Mouse (Mus musculus) frontal cortex, adult (tissue): ENCODE results near the gene Zc3h15.
A peak's percentile ranks its signal among the peaks of the same experiment; 100 is the strongest.
"Not testable (repeated sequence)": the region's sequence is repeated elsewhere in the genome, so short reads cannot be mapped to it uniquely, and the experiment has no call there.

Experiments used
- ATAC-seq: cut with Nextera tagmentation; 2 replicates; pipeline ENCODE4 v1.9.2; 2017; ENCODE audit warnings: mild to moderate bottlenecking, moderate library complexity, mixed read lengths; ENCODE audit not compliant: low TSS enrichment

Zc3h15 gene

GRCm38 (mm10) chr2:83644276-83645252 lies at the start of gene Zc3h15:
Gene Zc3h15 (plus strand): TSS chr2:83644435.
- ATAC-seq = peak; percentile 98

- ATAC-seq = no peak
Measured at GRCm38 (mm10) chr2:83620558-83621367, 23.5 kb upstream of the Zc3h15 start.

- no peak for ATAC-seq
Measured at GRCm38 (mm10) chr2:83621511-83621910, 22.7 kb upstream of the Zc3h15 start.

- ATAC-seq = peak; percentile 86
Measured at GRCm38 (mm10) chr2:83622792-83623191, 21.4 kb upstream of the Zc3h15 start.

GRCm38 (mm10) chr2:83624045-83624444 lies 20.2 kb upstream of the Zc3h15 start:
- ATAC-seq = no peak

- ATAC-seq = peak; percentile 81
Measured at GRCm38 (mm10) chr2:83625226-83626108, 18.8 kb upstream of the Zc3h15 start.

GRCm38 (mm10) chr2:83626881-83627280 lies 17.4 kb upstream of the Zc3h15 start:
- no peak for ATAC-seq

- no peak for ATAC-seq
Measured at GRCm38 (mm10) chr2:83627495-83627894, 16.7 kb upstream of the Zc3h15 start.

- ATAC-seq = no peak
Measured at GRCm38 (mm10) chr2:83627932-83628331, 16.3 kb upstream of the Zc3h15 start.

GRCm38 (mm10) chr2:83641993-83642392 lies 2.2 kb upstream of the Zc3h15 start:
- ATAC-seq = no peak

- ATAC-seq = no peak
Measured at GRCm38 (mm10) chr2:83648916-83649315, 4.7 kb downstream of the Zc3h15 start.

GRCm38 (mm10) chr2:83652606-83653005 lies 8.4 kb downstream of the Zc3h15 start:
- no peak for ATAC-seq

GRCm38 (mm10) chr2:83659279-83659678 lies 15.0 kb downstream of the Zc3h15 start:
- ATAC-seq = no peak

GRCm38 (mm10) chr2:83660114-83660513 lies 15.9 kb downstream of the Zc3h15 start:
- no peak for ATAC-seq

- ATAC-seq = no peak
Measured at GRCm38 (mm10) chr2:83661351-83661750, 17.1 kb downstream of the Zc3h15 start.

- not testable (repeated sequence) for ATAC-seq
Measured at GRCm38 (mm10) chr2:83665051-83665450, 20.8 kb downstream of the Zc3h15 start.

- ATAC-seq = no peak
Measured at GRCm38 (mm10) chr2:83667430-83667829, 23.2 kb downstream of the Zc3h15 start.

- ATAC-seq = no peak
Measured at GRCm38 (mm10) chr2:83668052-83668451, 23.8 kb downstream of the Zc3h15 start.

- ATAC-seq = no peak
Measured at GRCm38 (mm10) chr2:83669988-83670387, 25.8 kb downstream of the Zc3h15 start.

- peak; percentile 85 for ATAC-seq
Measured at GRCm38 (mm10) chr2:83671843-83672242, 27.6 kb downstream of the Zc3h15 start.

- no peak for ATAC-seq
Measured at GRCm38 (mm10) chr2:83673067-83673466, 28.8 kb downstream of the Zc3h15 start.
